Mouse (Mus musculus): ENCODE measurements at regions not wholly inside any gene's neighbourhood (a gene's known extent, or its start where the extent isn't known, plus 50 kb on each side); places are given as distances from the start of the nearest gene placed in this dataset.
A peak's percentile ranks its signal among the peaks of the same experiment; 100 is the strongest.

DNA sequence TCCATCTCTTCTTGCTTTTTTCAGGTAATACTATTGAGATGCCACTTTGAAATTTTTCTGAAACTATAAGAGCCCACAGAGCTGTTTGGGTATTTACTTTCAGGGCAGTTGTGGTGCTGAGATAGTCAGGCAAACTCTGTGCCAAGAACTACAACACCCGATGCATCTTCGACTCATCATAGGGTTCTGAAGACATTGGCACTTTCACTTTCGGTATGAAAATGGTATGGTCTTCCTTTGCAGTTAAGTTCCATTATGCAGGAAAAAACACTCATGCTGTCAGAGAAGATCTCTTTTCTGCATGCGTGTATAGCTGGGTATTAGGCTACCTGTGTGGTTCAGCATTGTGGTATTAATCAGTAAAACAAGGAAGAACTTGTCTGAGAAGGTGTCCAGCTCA lies 484.2 kb downstream of the Fat4 start:
- DNase-seq (ENCODE audit: extremely low spot score, low spot score): no peak

DNA sequence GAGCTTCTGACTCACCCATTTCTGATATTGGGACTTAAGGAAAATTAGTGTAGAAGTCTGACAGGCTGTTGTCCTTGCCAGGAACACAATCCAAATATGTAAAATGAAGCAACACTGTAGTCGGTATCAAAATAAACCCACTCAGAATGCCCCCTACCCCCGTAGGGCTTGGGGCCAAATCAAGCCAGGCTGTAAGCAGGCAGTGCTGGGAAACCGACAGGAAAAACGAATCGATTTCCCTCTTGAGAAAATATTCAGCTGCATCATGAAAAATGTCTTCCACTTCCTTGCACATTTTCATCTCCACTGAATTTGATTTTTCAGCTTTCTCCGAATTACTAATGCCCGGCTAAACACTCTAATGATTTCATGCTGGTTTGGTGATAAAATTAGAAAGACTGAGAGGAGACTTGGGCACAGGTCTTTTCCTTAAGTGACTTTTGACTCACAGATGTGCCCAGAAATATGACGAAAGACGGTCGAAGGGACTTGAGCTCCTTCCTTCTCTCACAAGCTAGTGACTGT lies 485.7 kb downstream of the Fat4 start:
- DNase-seq (ENCODE audit: extremely low spot score, low spot score): no peak

GRCm38 (mm10) chr3:39375465-39375864 lies 488.7 kb downstream of the Fat4 start:
- DNase-seq (ENCODE audit: extremely low spot score, low spot score): no peak

DNA sequence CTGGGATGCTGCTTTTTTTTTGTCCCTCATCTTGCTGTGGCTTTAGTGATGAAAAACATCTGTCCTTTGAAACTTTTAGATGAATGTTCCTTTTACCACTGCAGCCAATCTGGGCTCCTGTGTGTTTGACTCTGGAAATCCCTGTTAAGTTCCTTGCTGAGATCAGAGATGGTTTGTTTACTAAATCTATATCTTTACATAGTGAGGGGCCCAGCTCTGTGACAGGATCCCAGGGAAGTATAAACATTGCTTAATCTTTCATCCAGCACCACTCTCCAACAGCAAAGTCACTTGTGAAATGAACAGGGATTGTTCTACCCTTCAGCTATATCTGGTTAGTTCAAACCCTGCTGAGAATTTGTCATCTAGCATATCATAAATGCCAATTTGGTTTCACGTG lies 501.8 kb downstream of the Fat4 start:
- DNase-seq (ENCODE audit: extremely low spot score, low spot score): no peak

- no peak for DNase-seq (ENCODE audit: extremely low spot score, low spot score)
Measured at GRCm38 (mm10) chr3:39390442-39390841, 503.7 kb downstream of the Fat4 start.

GRCm38 (mm10) chr3:39392053-39392452 lies 505.3 kb downstream of the Fat4 start:
- no peak for DNase-seq (ENCODE audit: extremely low spot score, low spot score)

DNA sequence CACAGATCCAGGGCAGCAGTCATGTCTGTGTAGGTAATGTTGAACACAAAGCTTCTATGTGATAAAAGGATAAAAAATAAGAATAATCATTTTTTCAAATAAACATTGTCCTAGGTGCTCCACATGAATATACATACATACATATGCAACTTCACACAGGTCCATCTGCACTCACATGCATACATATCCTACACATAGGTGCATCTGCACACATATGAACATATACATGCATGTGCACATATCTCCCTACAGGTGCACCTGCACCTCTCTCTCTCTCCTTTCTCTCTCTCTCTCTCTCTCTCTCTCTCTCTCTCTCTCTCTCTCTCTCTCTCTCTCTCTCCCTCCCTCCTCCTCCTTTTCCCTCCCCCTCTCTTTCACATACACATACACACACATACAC lies 509.9 kb downstream of the Fat4 start:
- no peak for DNase-seq (ENCODE audit: extremely low spot score, low spot score)

DNA sequence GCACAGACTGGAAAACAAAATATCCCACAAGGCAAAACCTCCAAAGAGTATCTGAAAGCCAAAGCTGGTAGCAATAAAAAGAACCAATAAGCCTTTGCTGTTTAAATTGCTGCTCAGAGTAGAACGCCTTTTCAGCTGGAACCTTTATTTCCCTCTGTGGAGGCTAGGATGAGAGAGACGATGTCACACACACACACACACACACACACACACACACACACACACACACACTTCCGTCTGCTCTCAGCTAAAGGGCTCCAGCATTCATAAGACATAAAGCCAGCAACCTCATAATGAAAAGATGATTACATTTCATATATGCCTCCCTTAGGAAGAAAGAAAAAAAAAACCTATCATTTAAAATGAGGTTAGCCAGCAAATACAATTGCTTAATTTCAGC lies 510.5 kb downstream of the Fat4 start:
- no peak for DNase-seq (ENCODE audit: extremely low spot score, low spot score)

DNA sequence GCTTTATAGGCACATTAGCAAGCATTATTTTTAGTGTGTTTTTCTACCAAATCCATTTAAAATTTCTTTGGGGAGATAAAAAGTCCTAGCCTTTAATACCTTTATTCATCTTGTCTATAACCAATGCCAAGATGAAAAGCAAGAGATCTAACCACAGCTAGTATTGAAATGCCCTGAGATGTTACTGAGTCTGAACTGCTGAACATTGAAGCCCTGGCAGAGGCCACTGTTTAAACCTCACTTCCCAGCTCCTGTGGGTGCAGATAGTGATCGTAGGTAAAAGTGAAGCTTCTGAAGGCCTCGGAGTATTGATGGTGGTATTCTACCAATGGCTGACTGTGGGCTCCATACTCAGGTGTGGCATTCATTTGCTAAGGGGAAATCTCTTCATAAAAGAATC lies 510.9 kb downstream of the Fat4 start:
- no peak for DNase-seq (ENCODE audit: extremely low spot score, low spot score)

GRCm38 (mm10) chr3:39424778-39425642 lies 538.3 kb downstream of the Fat4 start:
- DNase-seq (ENCODE audit: extremely low spot score, low spot score): no peak

DNA sequence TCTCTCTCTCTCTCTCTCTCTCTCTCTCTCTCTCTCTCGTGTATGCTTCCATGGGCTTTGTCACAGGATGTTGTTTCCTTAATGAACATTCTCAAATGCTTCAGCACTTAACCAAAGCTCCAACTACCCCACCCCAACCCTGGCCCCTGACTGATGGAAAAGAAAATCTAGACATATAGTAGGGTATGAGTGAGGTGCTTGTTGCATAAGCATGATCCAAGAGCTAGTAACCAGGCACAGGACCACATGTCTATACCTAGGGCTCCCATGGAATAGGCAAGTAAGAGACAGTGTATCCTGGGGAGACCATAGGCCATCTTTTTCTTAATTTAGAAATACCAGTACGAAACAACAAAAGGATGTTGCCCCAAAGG lies 538.9 kb downstream of the Fat4 start:
- no peak for DNase-seq (ENCODE audit: extremely low spot score, low spot score)

DNA sequence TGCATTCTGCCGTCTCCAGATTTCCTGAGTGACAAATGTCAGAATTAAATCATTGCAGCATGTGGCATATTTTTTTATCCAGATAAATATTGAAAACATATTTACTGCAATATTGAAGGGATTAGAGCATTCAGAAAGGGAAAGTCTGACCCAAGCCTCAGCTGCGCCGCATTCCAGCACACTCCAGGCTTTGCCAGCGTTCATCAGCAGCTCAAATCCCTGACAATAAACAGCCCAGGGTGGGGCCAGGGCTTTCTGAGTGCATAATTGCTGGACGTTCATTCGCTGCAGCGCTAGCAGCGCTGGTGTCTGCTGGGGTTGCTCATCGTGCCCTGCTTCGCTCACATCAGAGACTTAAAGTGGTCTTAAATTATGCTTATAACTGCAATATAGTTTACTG lies 556.6 kb downstream of the Fat4 start:
- no peak for DNase-seq (ENCODE audit: extremely low spot score, low spot score)

DNA sequence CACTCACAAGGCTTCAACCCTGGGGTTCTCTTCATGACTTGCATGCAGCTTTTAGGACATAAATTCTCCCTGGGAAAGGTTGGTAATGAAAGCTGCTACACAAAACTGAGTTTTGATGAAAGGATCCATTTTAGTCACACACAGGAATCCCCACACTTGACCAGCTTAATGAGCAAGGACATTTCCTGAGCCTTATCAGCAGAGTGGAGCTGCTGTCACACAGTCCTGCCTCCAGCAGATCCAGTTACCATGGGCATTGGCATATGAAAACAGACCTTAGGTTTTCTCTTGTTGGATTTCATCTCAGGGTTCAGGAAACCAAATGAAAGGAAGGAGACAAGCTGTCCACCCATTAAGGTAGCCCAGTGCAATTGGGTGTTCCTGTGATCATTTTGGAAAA lies 568.9 kb downstream of the Fat4 start:
- no peak for DNase-seq (ENCODE audit: extremely low spot score, low spot score)

DNA sequence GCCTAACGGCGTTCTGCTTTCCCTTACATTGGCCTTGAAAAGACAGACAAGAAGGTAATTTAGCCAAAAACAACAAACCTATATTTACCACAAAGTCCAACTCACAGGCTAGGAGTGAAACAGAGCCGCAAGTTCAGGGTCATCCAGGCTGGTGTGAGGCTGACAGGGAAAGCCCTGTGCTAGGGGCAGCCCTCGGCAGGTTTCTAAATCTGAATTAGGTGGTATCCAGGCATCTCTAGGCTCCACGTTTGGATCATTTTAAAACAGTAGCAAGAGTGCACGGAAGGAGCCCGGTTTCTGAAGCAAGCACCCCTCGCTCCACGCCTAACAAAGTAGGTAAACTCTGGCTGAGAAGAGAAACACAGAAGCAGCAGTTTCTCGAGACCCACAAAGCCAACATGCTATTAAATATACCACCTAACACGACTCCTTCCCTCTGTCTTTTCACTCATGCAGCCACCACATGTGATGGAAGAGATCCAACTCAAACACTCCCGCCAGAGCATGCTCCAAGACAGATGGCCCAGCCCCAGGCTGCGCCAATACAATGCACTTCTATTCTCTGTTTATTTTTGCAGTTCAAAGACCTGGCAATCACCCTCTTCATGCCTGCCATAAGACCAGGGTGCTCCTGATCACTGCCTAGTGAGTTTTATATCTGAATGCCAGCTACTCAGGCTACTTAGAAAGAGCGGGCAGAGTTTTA lies 573.6 kb downstream of the Fat4 start:
- peak; percentile 35 for DNase-seq (ENCODE audit: extremely low spot score, low spot score)

- DNase-seq (ENCODE audit: extremely low spot score, low spot score): no peak
Measured at GRCm38 (mm10) chr3:39461561-39461960, 574.8 kb downstream of the Fat4 start.

GRCm38 (mm10) chr3:39465811-39466210 lies 579.1 kb downstream of the Fat4 start:
- no peak for DNase-seq (ENCODE audit: extremely low spot score, low spot score)

GRCm38 (mm10) chr3:39489392-39489791 lies 602.7 kb downstream of the Fat4 start:
- DNase-seq (ENCODE audit: extremely low spot score, low spot score): no peak

DNA sequence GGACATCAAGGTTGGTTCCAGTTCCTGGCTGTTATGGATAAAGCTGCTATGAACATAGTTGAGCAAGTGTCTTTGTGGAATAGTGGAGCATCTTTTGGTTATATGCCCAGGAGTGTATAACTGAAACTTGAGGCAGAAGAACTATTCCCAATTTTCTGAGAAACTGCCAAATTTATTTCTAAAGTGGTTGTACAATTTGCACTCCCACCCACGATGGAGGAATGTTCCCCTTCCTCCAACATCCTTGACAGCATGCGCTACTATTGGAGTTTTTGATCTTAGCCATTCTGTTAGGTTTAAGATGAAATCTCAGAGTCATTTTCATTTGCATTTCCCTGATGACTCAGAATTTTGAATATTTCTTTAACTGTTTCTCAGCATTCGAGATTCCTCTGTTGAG lies 607.6 kb downstream of the Fat4 start:
- no peak for DNase-seq (ENCODE audit: extremely low spot score, low spot score)

DNA sequence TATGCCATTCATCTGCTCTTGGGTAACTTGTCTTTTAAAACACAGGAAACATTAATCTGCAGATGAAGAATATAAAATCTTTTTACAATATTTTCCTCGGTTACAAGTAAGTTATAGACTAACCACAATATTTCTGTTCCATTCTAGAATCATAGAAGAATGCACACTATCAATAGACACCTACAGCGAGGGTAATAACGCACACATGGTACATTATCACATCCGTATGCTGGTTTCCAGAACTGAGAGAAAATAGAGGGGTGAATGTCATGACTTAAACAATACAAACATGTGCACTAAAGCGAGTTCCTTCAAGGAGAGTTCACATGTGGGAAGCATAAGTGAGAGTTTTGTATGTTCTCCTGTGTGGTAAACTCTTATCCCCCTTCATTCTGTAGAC lies 641.3 kb downstream of the Fat4 start:
- no peak for DNase-seq (ENCODE audit: extremely low spot score, low spot score)

DNA sequence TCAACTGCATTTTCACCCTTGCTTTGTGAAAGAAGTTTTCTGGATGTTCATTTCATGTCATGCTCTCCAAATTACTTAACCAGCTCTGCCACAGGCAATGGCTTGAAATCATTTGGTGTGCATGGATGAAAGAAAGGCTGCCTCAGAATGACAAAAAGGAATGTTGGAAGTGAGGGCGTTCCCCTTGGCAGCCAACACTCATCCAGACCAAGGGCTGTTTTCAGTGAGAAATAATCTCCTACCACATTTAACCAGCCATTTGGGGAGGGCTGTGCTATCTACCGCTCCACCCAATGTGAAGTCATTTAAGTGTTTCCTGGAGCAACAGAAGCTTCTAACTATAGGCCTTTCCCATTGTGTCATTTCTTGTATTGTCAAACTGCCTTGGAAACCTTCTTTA lies 650.8 kb downstream of the Fat4 start:
- DNase-seq (ENCODE audit: extremely low spot score, low spot score): no peak

- DNase-seq (ENCODE audit: extremely low spot score, low spot score): no peak
Measured at GRCm38 (mm10) chr3:39540530-39541118, 653.9 kb downstream of the Fat4 start.

GRCm38 (mm10) chr3:39559460-39560041 lies 672.8 kb downstream of the Fat4 start:
- no peak for DNase-seq (ENCODE audit: extremely low spot score, low spot score)

Measured in neural tube, embryonic 10.5 days (tissue).